Mouse (Mus musculus) mouse trophoblast stem cell (cell line): ENCODE results near the gene Krcc1.
"Not testable (repeated sequence)": the region's sequence is repeated elsewhere in the genome, so short reads cannot be mapped to it uniquely, and the experiment has no call there.

Experiments used
- in situ Hi-C, 2 experiments: fragments of 300-500 bp; cut with MseI, MboI; formaldehyde crosslinking; loops; 2 replicates in 1 of 2; 3 replicates in 1 of 2; pipeline ENCODE4 v1.15.1; 2025

The Krcc1 gene

DNA sequence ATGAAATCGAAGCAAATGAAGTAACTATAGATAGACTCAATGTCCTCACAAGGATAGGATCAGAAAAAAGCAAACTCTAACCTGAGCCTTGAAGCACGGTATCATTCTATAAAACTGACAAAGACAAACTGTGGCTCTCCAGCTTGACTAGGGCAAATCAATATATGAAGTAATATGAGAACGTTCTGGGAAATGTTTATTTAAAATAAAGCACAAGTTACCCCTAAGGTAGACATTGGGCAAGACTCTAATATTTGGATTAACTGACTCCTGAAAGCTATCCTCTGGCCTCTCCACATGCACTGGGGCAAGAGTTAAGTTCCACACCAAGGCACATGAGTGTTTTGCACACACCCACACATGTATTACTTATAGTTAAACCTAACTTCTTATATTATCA is 10.4 kb upstream of the Krcc1 start:
- in situ Hi-C loops = no loop called here

DNA sequence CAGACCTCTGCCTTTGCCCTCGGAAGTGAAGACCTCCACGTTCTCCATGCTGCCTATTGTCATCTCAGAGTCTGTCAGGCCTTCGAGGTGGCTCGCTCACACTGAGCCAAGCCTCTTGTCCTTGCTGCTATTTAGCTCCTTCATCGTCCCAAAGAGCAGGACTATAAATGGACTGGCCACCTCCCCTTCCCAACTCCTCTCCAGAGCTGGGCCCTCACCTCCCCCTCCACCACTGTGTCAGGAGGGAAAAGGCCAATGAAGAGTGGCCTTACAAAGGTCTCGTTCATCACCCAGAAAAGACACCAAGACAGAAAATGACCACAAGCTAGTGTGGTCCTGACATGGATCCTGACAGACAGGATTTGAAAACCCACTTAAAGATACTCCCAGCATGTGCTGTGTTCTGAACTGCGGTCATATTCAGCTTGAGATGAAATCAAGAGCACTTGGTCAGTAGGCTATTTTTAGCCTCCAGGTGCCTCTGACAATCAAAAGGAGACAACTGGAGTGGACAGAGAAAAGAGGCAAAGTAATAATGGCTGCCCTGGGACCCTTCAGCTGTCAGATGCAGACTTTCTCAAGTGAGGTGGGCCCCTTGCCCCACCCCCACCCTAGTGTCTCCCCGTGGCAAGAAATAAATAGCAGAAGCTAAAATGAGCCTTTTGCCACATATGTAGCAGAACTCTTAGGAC is 9.2 kb upstream of the Krcc1 start:
- in situ Hi-C loops = no loop called here

- in situ Hi-C loops = not testable (repeated sequence)
Observed at GRCm38 (mm10) chr6:71267603-71268002, 3.9 kb upstream of the Krcc1 start.

- in situ Hi-C loops = no loop called here
Observed at GRCm38 (mm10) chr6:71268929-71269685, 2.4 kb upstream of the Krcc1 start.

GRCm38 (mm10) chr6:71269686-71270050 is 1.8 kb upstream of the Krcc1 start:
- in situ Hi-C loops = not testable (repeated sequence)

DNA sequence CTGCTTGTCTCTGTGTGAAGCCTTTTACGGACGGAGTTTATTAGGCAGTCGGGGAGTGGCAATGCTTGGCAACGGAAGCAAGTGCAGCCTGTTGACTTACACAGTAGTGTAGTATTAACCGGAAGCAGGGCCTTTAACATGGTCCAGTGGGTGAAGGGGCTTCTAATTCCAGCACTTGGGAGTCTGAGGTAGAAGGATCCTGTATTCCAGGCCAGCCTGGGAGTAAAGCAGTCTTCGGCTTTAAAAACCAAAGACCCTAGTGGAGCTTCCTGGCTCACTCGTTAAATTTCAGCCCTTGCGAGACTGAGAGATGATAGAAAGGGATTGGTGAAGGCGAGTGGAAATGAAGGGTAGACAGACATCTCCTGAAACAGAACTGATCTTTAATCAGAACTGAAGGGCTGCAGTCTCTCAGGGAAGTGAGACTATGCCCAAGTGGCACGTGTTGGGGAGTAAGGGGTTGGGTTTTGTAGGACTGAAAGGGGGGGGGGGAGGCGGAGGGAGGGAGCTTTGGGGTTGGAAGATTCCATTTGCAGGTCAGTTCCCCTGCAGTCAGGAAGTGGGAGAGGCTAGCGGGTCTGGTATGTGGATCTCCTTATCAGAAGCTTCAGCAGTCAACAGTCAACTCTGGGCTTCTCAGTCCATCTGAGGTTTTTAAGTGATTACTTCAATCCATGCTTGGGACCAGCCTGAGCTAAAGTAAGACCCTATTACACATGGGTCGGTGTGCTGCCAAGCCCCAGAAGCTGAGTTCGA is 998 bp upstream of the Krcc1 start:
- in situ Hi-C loops = no loop called here

DNA sequence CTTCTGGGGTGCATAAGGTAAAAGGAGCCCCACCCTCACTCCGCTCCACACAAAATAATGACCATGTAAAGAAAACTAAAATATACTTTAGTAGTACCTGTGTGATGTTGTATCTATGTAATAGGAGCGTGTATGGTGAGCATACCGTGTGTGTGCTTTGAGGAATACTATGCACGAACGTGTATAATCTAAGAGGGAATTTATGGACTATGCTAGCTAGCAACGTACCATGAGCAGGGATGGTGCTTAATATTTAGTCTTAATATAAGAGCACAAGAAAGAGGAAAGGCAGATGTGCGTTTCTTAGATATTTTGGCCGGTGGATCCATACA is 454 bp upstream of the Krcc1 start:
- in situ Hi-C loops = no loop called here

GRCm38 (mm10) chr6:71272316-71272741 is 852 bp downstream of the Krcc1 start:
- in situ Hi-C loops = no loop called here

GRCm38 (mm10) chr6:71273715-71274114 is 2.2 kb downstream of the Krcc1 start:
- in situ Hi-C loops = no loop called here

- in situ Hi-C loops = no loop called here
Observed at GRCm38 (mm10) chr6:71274621-71275020, 3.1 kb downstream of the Krcc1 start.

- in situ Hi-C loops = no loop called here
Observed at GRCm38 (mm10) chr6:71279418-71279817, 7.9 kb downstream of the Krcc1 start.

- in situ Hi-C loops = no loop called here
Observed at GRCm38 (mm10) chr6:71293509-71293908, 22.0 kb downstream of the Krcc1 start.

- in situ Hi-C loops = no loop called here
Observed at GRCm38 (mm10) chr6:71295303-71295702, 23.8 kb downstream of the Krcc1 start.

DNA sequence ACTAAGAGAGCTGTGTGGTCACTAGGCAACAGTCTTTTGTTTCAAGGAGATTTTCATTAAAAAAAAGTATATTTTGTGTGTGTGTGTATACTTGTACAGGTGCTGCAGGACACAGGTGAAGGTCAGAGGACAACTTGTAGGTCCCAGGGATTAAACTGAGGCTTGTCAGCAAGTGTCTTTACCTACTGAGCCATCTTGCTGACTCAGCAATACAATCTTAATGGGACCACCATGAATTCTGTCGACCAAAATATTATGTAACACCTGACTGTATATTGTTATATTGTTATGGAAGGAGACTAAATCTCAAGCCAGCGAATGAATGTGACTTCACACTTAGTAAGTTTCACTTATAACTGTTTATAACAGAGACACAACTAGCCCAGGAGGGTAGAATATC is 26.6 kb downstream of the Krcc1 start:
- in situ Hi-C loops = no loop called here

GRCm38 (mm10) chr6:71298751-71299150 is 27.3 kb downstream of the Krcc1 start:
- in situ Hi-C loops = no loop called here

GRCm38 (mm10) chr6:71302097-71302731 is 30.7 kb downstream of the Krcc1 start:
- in situ Hi-C loops = no loop called here

DNA sequence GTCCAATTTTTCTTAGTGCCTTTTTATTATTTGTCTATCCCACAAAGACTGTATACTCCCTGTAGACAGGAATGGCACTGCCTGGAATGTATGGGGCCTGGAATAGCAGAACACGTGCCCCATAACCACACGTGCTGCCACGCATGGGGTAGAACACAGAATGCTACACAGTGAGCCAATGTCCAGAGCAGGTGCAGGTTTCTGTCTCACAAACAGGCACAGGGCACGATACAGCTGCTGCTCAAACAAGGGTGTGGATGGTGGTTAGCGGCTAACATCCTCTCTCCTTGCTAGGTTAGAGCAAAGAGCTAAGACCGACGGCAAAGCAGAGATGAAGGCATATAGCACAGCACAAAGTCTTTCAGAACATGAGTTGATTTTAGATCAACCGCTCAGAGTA is 36.0 kb downstream of the Krcc1 start:
- in situ Hi-C loops = no loop called here

DNA sequence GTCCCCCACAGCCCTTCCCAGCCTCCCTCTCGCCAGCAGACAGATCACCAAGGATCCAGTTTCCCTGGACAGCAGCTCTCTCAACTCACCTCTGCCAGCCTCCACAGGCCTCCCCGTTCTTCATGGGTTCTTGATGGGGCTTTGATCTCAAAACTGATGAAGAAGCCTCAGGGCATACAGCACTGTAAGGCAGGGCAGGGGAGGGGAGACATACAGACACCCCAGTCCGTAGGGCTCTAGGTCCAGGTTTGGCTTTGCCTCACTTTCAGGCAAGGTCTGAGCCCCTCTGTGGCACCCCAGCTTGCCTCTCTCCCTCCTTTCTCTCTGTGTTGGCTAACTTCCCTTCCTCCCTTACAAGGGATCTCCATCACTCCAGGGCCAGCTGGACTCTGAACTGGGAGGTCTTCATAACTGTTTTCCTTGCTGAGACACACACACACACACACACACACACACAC is 50.4 kb downstream of the Krcc1 start, which contains the start of gene Smyd1:
Gene Smyd1, minus strand, starts transcription at position 408 of the 458 bp plus-strand sequence.
- in situ Hi-C loops = no loop called here

- in situ Hi-C loops = no loop called here
Observed at GRCm38 (mm10) chr6:71322491-71322921, 51.0 kb downstream of the Krcc1 start, which contains the start of gene Cd8b1. Gene Cd8b1 (plus strand): TSS chr6:71322788.

GRCm38 (mm10) chr6:71324816-71325215 is 53.3 kb downstream of the Krcc1 start:
- in situ Hi-C loops = no loop called here

- in situ Hi-C loops = no loop called here
Observed at GRCm38 (mm10) chr6:71329881-71330280, 58.4 kb downstream of the Krcc1 start.

DNA sequence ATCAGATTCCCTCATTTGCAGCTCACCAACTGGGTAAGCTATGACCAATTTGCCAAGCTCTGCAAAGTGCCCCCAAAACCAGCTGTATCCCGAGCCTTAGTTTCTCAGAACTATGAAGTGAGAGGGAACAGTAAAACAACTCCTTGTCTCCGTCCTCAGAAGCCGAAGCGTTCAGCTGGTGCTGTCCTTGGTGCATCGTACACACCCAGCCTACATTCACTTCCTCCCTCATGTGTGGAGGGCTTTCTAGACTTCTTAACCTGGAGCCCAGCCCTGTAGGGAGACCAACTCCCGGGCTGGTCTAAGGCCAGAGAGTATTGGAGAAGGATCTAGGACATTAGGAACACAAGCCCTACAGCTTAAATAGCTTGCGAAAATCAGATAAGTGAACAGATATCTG is 59.0 kb downstream of the Krcc1 start:
- in situ Hi-C loops = no loop called here
